ENCODE assay signal across 18 mouse cellular contexts in the genomic region with DNA sequence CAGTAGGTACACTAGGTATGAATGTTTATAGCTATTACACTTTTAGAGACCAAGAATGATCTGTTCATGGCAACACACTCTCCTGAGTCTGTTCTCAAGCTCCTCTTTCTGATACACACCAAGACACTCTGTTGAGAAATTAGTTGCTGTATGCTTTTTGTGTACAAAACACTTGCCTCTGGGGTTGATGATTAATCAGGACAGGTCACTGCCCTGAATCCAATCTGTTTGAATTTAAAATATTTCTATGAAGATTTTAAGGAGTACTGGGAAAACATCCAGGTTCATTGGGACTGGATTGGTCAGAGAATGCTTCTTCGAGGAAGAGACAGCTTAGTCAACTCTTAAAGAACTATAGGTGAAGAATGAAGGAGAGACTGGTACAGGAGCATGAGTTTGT.
"Had no signal": no experiment of that assay in that cellular context is flagged by ENCODE, and none has a peak within 500 bp of the region (broad histone marks: within the 10 kb centered on the region; RNA-seq: fewer than 3 reads in every experiment).

No protein-coding gene starts in this region.

- DNase-seq: lung, embryonic 14.5 days; lung, postnatal 10 days; lung, postnatal 4 days; midbrain, embryonic 14.5 days; retina, postnatal 1 day; right cerebral cortex, adult 18-20 months; right cerebral cortex, postnatal 25 days; right cerebral cortex, postnatal 4 days; spleen, adult 18-20 months; thymus, adult 18-20 months; thymus, postnatal 14 days; thymus, postnatal 36 days had no signal

- H3K4me3 ChIP-seq: midbrain, embryonic 10.5 days; midbrain, embryonic 12.5 days; myocyte; neural tube, embryonic 13.5 days; neural tube, embryonic 15.5 days had no signal

- ATAC-seq: midbrain, embryonic 16.5 days had no signal

- H3K9ac ChIP-seq: lung, embryonic 14.5 days; midbrain, embryonic 12.5 days; neural tube, embryonic 13.5 days; neural tube, embryonic 15.5 days had no signal

- H3K9me3 ChIP-seq: midbrain, embryonic 10.5 days; midbrain, embryonic 12.5 days; neural tube, embryonic 13.5 days; neural tube, embryonic 15.5 days had no signal

- H3K27ac ChIP-seq: midbrain, embryonic 10.5 days; midbrain, embryonic 12.5 days; neural tube, embryonic 13.5 days; neural tube, embryonic 15.5 days had no signal

- H3K36me3 ChIP-seq: midbrain, embryonic 10.5 days; midbrain, embryonic 12.5 days; neural tube, embryonic 13.5 days; neural tube, embryonic 15.5 days had no signal

- H3K4me1 ChIP-seq: midbrain, embryonic 12.5 days; neural tube, embryonic 13.5 days; neural tube, embryonic 15.5 days had no signal

- H3K27me3 ChIP-seq: midbrain, embryonic 12.5 days; neural tube, embryonic 13.5 days; neural tube, embryonic 15.5 days had no signal

- H3K4me2 ChIP-seq: lung, embryonic 14.5 days; midbrain, embryonic 12.5 days; neural tube, embryonic 13.5 days; neural tube, embryonic 15.5 days had no signal
